Mouse (Mus musculus) olfactory bulb, adult 2 months (tissue): ENCODE data around the gene Kcnv2. TPM values are rescaled to one million over a fixed set of nuclear protein-coding genes. Genes with fewer than 3 reads are reported as not detected.

Source experiments
- H3K27ac ChIP-seq: fragments of 200-500 bp; 2 replicates; pipeline ENCODE4 v1.5.1; 2012; ENCODE audit warnings: low read depth, low read length; ENCODE audit not compliant: insufficient read depth
- H3K4me1 ChIP-seq: fragments of 200-500 bp; 2 replicates; pipeline ENCODE4 v1.6.1; 2012; ENCODE audit warnings: low read length; ENCODE audit not compliant: control insufficient read depth, insufficient read depth
- H3K4me3 ChIP-seq: fragments of 200-500 bp; 2 replicates; pipeline ENCODE4 v1.5.1; 2012; ENCODE audit warnings: mild to moderate bottlenecking, low read depth, low read length, moderate library complexity; ENCODE audit not compliant: insufficient read depth
- CTCF ChIP-seq: fragments of 200-500 bp; IDR thresholded peaks from 2 replicates; pipeline ENCODE4 v1.5.1; 2012; ENCODE audit warnings: low read depth, mild to moderate bottlenecking, low read length, moderate library complexity; ENCODE audit not compliant: insufficient read depth
- POLR2A ChIP-seq: fragments of 200-500 bp; IDR thresholded peaks from 2 replicates; pipeline ENCODE4 v1.6.1; 2012; ENCODE audit warnings: mild to moderate bottlenecking, low read depth, low read length, moderate library complexity; ENCODE audit not compliant: insufficient read depth
- WGBS: fragments of 180-500 bp; shearing (Covaris S2); methylation state at CpG from one replicate; pipeline ENCODE4 v1.1.7; 2018; 5-methylcytosine and 5-hydroxymethylcytosine counted together
- polyA plus RNA-seq: library from polyadenylated mRNA; stranded (reverse); fragments of >200 nt; gene quantifications from 2 replicates; pipeline ENCODE4 v1.2.4, GENCODE M21; 2012; ENCODE audit warnings: low replicate concordance; ENCODE audit not compliant: missing spikeins, insufficient read depth, insufficient read length

The Kcnv2 gene
- polyA plus RNA-seq, 1 experiment = not detected

- H3K4me1 ChIP-seq = no peaks in the 10 kb centered on the region
- H3K4me3 ChIP-seq = no peak overlapping the region
- H3K27ac ChIP-seq = no peak overlapping the region
- TF ChIP-seq POLR2A (no peak), CTCF (no peak)
- 88% methylated on average over 4 of the region's 4 CpGs for WGBS
Measured at GRCm38 (mm10) chr19:27336126-27336917, 13.9 kb downstream of the Kcnv2 start.

- WGBS = 95% methylated on average over 1 of the region's 1 CpGs
- Histone ChIP-seq H3K4me3 (no peak overlapping the region), H3K4me1 (peaks cover 2% of the 10 kb centered on the region), H3K27ac (no peak overlapping the region)
- TF ChIP-seq CTCF = no peak
- TF ChIP-seq POLR2A = no peak
Measured at GRCm38 (mm10) chr19:27346501-27346900, 24.1 kb downstream of the Kcnv2 start.

GRCm38 (mm10) chr19:27351700-27352099 lies 29.3 kb downstream of the Kcnv2 start:
- TF ChIP-seq CTCF = no peak
- no peak for TF ChIP-seq POLR2A
- WGBS = 14% methylated on average over 6 of the region's 6 CpGs
- Histone ChIP-seq H3K27ac (no peak overlapping the region), H3K4me1 (peaks cover 4% of the 10 kb centered on the region), H3K4me3 (no peak overlapping the region)

- no peak for TF ChIP-seq POLR2A
- no peak for TF ChIP-seq CTCF
- Histone ChIP-seq H3K27ac (no peak overlapping the region), H3K4me3 (no peak overlapping the region), H3K4me1 (no peaks in the 10 kb centered on the region)
Measured at GRCm38 (mm10) chr19:27360381-27360780, 38.0 kb downstream of the Kcnv2 start.

- H3K4me1 ChIP-seq = no peaks in the 10 kb centered on the region
- 27% methylated on average over 4 of the region's 4 CpGs for WGBS
- H3K4me3 ChIP-seq = no peak overlapping the region
- H3K27ac ChIP-seq = no peak overlapping the region
- TF ChIP-seq CTCF (no peak), POLR2A (no peak)
Measured at GRCm38 (mm10) chr19:27363891-27364290, 41.5 kb downstream of the Kcnv2 start.

GRCm38 (mm10) chr19:27364521-27364931 lies 42.1 kb downstream of the Kcnv2 start:
- 50% methylated on average over 8 of the region's 8 CpGs for WGBS
- TF ChIP-seq POLR2A (no peak), CTCF (no peak)
- Histone ChIP-seq H3K4me3 (no peak overlapping the region), H3K27ac (no peak overlapping the region), H3K4me1 (no peaks in the 10 kb centered on the region)

- H3K27ac ChIP-seq = no peak overlapping the region
- 92% methylated on average over 10 of the region's 10 CpGs for WGBS
- H3K4me3 ChIP-seq = no peak overlapping the region
- no peaks in the 10 kb centered on the region for H3K4me1 ChIP-seq
- TF ChIP-seq POLR2A = no peak
- no peak for TF ChIP-seq CTCF
Measured at GRCm38 (mm10) chr19:27366113-27366746, 43.8 kb downstream of the Kcnv2 start.

- H3K4me3 ChIP-seq = no peak overlapping the region
- WGBS = 53% methylated on average over 3 of the region's 3 CpGs
- no peaks in the 10 kb centered on the region for H3K4me1 ChIP-seq
- no peak for TF ChIP-seq POLR2A
- no peak for TF ChIP-seq CTCF
- no peak overlapping the region for H3K27ac ChIP-seq
Measured at GRCm38 (mm10) chr19:27369461-27370135, 47.2 kb downstream of the Kcnv2 start.

GRCm38 (mm10) chr19:27370174-27370573 lies 47.8 kb downstream of the Kcnv2 start:
- Histone ChIP-seq H3K4me3 (no peak overlapping the region), H3K27ac (no peak overlapping the region), H3K4me1 (no peaks in the 10 kb centered on the region)
- no peak for TF ChIP-seq CTCF
- WGBS = 72% methylated on average over 2 of the region's 2 CpGs
